Mouse (Mus musculus): ENCODE measurements around the gene Anxa9.
A peak's percentile ranks its signal among the peaks of the same experiment; 100 is the strongest.

Anxa9 gene

DNA sequence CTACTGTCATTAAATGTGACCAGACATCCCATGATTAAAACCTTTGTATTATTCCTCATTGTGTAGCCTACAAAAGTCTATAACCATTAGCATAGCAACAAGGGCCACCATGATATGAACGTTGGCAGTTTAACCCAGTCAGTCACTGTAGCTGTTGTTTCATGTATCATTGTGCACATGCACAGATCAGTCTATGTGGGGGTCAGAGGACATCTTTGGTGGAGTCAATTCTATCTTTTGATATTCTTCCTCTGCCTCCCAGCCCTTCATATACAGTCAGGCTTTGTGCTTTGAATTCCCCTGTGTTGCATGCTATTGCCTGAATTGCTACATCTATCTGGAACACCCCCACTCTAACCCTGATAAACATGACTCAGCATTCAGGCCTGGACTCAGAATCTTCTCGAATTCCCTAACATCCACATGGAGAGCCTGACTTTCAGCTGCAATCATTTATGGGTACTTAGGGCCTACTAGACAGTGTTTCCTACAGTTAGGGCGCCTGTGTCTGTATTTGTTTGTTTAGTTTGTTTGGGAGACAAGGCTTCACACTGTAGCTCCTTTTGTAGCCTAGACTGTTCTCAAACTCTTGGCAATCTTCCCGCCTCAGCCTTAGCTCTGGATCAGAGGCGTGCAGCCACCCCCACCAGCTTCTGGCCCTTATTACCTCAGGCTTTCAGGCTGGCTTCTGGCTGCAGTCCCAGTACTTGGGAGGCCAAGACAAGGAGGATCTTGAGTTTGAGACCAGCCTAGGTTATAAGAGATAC is 60.3 kb downstream of the Anxa9 start:
- peak; percentile 54 to 55 for DNase-seq
